Mouse (Mus musculus): ENCODE measurements around the gene Hoxa2.

- no peak for TF ChIP-seq POLR2A (IDR thresholded peaks at IDR 0.05; ENCODE audit: control insufficient read depth in 1 of 2, insufficient read depth in 1 of 2, low read depth in 1 of 2, low read length in 2 of 2, poor library complexity in 1 of 2)
- TF ChIP-seq CTCF (IDR thresholded peaks at IDR 0.05 in 2 of 3, conservative IDR thresholded peaks at IDR 0.05 in 1 of 3; ENCODE audit: control insufficient read depth in 1 of 3, insufficient read depth in 1 of 3, low read depth in 2 of 3, low read length in 3 of 3, poor library complexity in 1 of 3, severe bottlenecking in 1 of 3), result no peak
- no peak for TF ChIP-seq NRF1 (IDR thresholded peaks at IDR 0.05; ENCODE audit: insufficient read depth, low read depth, low read length, poor library complexity, severe bottlenecking)
- TF ChIP-seq CHD1 (IDR thresholded peaks at IDR 0.05; ENCODE audit: low read depth, low read length), result no peak
- no peak for TF ChIP-seq USF2 (IDR thresholded peaks at IDR 0.05; ENCODE audit: borderline replicate concordance in 1 of 2, insufficient read depth in 1 of 2, low read depth in 1 of 2, low read length in 2 of 2)
Observed at GRCm38 (mm10) chr6:52175864-52176263, 11.2 kb upstream of the Hoxa2 start.

Measured in MEL (cell line).